Mouse (Mus musculus) heart, postnatal 36 days (tissue): ENCODE data around the gene Prpf8. TPM values are rescaled to one million over a fixed set of nuclear protein-coding genes. Genes with fewer than 3 reads are reported as not detected.
"Not testable (repeated sequence)": the region's sequence is repeated elsewhere in the genome, so short reads cannot be mapped to it uniquely, and the experiment has no call there.

ENCODE experiments used
- DNase-seq, 2 experiments: peaks; one replicate each; pipeline ENCODE4 v3.0.0; 2021 to 2022
- intact Hi-C: fragments of 180-260 bp; cut with DNase I; formaldehyde crosslinking; loops from one replicate; pipeline ENCODE4 v1.15.1; 2025
- total RNA-seq, 2 experiments: library from RNA; stranded (reverse); gene quantifications; 2 replicates each; pipeline ENCODE4 v1.2.3; 2021

The Prpf8 gene
- total RNA-seq: 10 to 100 TPM; 82.9 to 92.8 TPM

DNA sequence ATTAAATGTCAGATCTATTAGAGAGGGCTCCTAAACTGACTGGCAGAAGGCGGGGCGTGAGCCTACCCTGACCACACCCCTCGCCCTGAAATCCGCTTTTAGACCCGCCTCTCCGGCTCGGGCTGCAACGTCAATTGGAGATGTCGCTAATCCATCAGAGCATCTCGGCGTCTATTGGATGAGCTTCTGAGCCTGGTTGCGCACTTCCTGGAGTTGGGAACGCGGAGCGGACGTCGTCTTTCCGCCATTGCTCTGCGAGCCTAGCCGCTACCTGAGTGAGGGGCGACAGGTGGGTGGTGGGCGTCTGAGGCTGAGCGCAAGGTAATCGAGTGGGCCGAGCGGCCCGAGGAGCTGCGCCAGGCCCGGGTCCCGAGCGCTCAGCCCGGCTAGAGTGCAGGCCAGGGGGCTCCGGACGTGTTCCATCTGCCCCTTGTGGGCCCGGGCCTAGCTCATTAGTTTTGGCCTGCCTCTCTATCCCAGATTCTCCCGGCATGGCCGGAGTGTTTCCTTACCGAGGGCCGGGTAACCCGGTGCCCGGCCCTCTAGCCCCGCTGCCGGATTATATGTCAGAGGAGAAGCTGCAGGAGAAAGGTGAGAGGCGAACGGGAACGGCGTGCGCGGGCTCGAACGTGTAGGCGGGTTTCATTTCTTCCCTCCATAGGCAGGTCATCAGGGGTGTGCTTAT is at the start of gene Prpf8:
Gene Prpf8, plus strand, starts transcription at position 216 of the 685 bp plus-strand sequence.
- intact Hi-C loops: loop anchor here (2.0 kb wide), 1 partner anchor 24 kb away; no protein-coding TSS in a partner anchor
- peak; percentile 98 to 99 for DNase-seq

- intact Hi-C loops: no loop called here
Measured at GRCm38 (mm10) chr11:75438194-75438593, 48.4 kb upstream of the Prpf8 start.

GRCm38 (mm10) chr11:75438804-75439203 is 47.8 kb upstream of the Prpf8 start:
- intact Hi-C loops: no loop called here
- DNase-seq: no peak

More at GRCm38 (mm10) chr11:75438194-75438593, 48.4 kb upstream of the Prpf8 start:
- DNase-seq: no peak

DNA sequence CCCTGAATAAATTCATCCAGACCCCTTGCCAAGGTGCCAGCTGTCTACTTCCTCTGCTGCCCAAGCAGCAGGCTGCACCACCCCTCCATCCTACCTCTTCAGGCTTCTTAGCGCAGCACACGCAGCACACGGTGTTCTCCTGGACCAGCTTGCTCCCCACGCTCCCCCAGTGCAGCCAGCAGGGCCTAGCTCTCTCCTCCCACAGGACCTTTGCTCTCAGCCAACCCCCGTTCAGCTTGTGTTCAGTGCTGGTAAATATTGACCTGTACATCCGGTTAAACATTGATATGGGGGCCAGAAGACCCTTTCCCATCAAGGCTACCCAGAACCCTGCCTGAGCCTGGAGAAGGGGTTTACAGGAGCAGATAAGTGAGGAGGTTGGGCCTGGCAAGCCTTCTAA is 47.3 kb upstream of the Prpf8 start, which contains the start of gene Serpinf2:
Gene Serpinf2, minus strand, starts transcription at position 229 of the 400 bp plus-strand sequence.
- no peak for DNase-seq
- intact Hi-C loops: no loop called here

DNA sequence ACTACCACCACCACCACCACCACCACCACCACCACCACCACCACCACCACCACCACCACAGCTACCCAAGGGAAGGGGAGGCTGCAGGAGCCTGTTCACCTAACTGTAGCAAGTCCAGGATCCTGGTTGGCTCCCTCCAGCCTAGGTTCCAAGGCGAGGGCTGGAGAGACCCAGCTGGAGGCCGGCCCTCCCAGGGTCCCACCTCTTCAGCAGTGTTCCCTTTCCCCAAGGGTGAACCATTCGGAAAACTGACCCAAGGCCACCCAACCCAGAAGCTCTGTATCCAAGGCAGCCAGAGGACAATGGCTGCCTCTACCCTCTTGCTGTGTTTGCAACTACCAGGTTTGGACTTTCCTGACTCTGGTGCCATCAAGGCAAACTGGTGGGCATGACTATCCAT is 46.7 kb upstream of the Prpf8 start:
- intact Hi-C loops: no loop called here

GRCm38 (mm10) chr11:75441034-75441433 is 45.6 kb upstream of the Prpf8 start:
- no peak for DNase-seq
- intact Hi-C loops: no loop called here

More for the DNA sequence above, 46.7 kb upstream of the Prpf8 start:
- DNase-seq: no peak

GRCm38 (mm10) chr11:75441601-75442000 is 45.0 kb upstream of the Prpf8 start:
- DNase-seq: no peak
- intact Hi-C loops: no loop called here

GRCm38 (mm10) chr11:75443711-75444110 is 42.9 kb upstream of the Prpf8 start:
- intact Hi-C loops: no loop called here
- no peak for DNase-seq

- no peak for DNase-seq
- intact Hi-C loops: no loop called here
Measured at GRCm38 (mm10) chr11:75448575-75448974, 38.0 kb upstream of the Prpf8 start.

GRCm38 (mm10) chr11:75449695-75450094 is 36.9 kb upstream of the Prpf8 start:
- no peak for DNase-seq
- intact Hi-C loops: loop anchor here (5.0 kb wide), 2 partner anchors 123 to 272 kb away; partner anchors contain the start of gene Ovca2

DNA sequence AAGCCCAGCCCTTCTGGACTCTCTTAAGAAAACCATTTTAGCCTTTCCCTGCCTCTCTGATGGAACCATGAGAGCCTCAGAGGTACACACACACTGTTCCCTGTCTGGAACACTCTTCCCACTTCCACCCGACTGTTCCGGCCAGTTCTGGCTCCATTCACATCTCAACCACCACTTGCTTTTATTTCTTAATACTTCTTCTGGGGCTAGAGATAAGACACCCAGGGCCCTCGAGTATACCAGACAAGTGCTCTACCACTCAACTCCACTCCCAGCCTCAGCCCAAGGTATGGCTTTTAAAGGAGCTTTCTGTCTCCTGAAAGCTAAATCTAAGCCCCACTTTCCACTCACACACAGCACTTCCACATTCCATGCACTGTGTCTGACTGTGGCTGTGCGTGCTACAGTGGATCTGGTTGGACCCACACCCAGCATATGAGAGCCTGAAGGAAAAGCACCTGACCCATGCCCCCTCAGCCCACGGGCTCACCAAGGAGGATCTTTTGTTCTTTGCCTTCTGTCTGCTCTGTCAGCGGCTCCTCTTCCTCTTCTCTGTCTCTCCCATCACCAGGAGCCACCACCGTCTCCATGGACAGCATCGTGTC is 36.2 kb upstream of the Prpf8 start:
- DNase-seq: no peak
- intact Hi-C loops: loop anchor here (5.0 kb wide), 2 partner anchors 122 to 273 kb away; partner anchors contain the start of gene Ovca2

DNA sequence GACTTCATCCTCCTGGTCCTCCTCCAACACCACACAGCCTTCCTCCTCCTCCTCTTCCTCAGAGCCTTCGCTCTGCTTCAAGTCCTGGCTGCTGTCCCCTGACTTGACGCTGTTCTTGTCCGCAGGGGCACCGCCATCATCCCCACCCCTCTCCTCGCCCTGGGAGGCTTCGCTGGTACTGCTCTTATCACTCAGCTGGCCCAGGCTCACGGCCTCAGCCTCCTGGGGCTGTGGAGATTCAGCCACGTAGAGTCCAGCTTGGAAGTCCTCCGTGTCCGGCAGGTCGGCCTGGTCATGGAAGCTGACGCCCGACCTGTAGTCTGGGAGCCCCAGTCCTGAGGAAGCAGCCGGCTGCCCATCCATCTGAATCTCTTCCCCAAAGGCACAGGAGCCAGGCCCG is 35.7 kb upstream of the Prpf8 start:
- intact Hi-C loops: loop anchor here (5.0 kb wide), 2 partner anchors 121 to 274 kb away; partner anchors contain the start of gene Ovca2
- DNase-seq: no peak

GRCm38 (mm10) chr11:75452081-75452480 is 34.5 kb upstream of the Prpf8 start:
- no peak for DNase-seq
- intact Hi-C loops: loop anchor here (5.0 kb wide), 2 partner anchors 120 to 275 kb away; partner anchors contain the start of gene Ovca2

DNA sequence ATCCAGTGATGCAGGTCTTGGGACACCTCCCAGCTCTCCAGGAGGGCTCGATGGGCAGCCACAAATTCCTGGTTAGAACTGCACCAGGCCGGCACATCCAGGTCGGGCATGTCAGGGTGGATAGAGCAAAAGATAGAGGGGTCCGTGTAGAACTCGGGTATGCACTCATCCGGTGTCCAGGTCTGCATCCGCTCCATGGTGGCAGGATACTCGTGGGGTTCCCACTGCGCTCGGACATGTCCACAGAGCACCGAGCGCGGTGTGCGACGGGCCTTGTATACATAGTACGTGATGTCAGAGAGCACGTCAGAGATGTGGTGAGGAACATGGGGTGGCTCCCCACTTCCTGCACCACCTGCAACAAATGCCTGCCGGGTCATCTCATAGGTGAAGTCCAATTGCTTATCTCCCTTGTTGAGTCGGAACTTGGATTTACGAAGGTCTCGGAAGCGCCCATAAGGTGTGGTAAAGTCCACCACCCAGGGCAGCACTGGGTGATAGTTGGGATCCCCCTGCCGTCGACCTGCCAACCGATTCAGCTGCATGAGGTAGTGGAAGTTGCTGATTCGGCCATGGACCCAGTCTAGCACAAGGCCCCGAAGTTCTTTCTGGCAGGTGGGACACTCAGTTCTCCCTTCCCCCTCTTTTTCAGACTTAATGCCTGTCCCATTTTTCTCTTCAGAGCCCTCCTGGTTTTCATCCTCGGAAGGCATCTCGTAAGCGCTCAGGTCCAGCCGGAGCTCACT is 33.6 kb upstream of the Prpf8 start:
- DNase-seq: no peak
- intact Hi-C loops: loop anchor here (5.0 kb wide), 2 partner anchors 119 to 276 kb away; partner anchors contain the start of gene Ovca2

DNA sequence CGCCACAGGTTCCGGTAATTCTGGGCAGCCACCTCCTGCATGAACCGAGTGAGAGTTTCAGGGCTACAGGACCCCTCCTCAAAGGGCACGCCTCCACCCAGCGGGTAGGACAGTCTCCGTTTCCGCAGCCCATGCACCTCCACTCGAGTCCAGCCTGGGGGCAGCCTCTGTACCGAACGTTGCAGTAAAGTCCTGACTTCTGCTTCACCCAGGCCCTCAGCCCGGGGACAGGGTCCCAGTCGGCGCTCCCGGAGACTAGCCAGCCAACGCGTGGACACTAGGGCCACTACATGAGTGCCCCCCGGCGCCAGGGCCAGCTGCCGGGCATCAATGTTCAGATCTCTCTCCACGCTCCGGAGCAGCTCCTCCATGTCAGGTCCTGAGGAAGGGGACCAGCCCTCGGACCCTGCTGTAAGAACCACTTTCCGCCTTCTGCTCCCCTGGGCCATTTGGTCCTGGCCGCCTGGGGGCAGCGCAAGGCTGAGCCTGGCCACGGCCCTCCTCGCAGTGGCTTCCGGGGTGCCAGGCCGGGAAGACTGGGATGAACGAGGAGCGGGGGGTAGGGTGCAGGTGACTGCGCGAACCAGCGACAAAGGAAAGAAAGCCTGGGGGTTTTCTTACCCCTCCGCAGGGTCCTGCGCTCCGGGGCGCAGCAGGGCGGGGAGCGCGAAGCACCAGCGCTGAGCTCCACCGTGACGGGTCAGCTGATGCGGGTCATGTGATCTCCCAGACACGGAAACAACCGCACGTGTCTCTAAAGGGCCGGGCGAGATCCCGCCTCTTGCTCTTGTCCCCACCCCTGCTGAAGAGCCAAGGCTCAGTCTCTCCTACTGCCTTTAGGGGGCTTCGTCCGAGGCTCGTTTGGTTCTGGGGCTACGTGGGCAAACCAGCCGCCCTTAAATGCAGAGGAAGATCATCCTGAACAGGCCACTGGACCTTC is 32.4 kb upstream of the Prpf8 start, which contains the start of gene Wdr81:
Gene Wdr81, minus strand, starts transcription at position 727 of the 940 bp plus-strand sequence.
- DNase-seq: peak; percentile 84 to 91
- intact Hi-C loops: loop anchor here (5.0 kb wide), 2 partner anchors 118 to 277 kb away; partner anchors contain the start of gene Ovca2

GRCm38 (mm10) chr11:75455041-75455736 is 31.4 kb upstream of the Prpf8 start:
- peak; percentile 13 to 31 for DNase-seq
- intact Hi-C loops: loop anchor here (5.0 kb wide), 1 partner anchor 53 kb away; no protein-coding TSS in a partner anchor

DNA sequence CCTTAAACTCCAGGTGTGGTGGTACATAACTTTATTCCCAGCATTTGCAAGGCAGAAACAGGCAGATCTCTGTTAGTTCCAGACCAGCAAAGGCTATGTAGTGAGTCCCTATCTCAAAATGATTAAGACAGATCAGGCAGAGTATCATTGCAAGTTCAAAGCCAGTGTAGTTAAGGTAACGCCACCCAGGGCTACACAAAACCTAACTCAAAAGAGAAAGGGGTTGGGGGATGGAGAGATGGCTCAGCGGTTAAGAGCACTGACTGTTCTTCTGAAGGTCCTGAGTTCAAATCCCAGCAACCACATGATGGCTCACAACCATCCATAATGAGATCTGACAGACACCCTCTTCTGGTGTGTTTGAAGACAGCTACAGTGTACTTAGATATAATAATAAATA is 30.6 kb upstream of the Prpf8 start:
- intact Hi-C loops: loop anchor here (5.0 kb wide), 1 partner anchor 54 kb away; no protein-coding TSS in a partner anchor
- not testable (repeated sequence) for DNase-seq

DNA sequence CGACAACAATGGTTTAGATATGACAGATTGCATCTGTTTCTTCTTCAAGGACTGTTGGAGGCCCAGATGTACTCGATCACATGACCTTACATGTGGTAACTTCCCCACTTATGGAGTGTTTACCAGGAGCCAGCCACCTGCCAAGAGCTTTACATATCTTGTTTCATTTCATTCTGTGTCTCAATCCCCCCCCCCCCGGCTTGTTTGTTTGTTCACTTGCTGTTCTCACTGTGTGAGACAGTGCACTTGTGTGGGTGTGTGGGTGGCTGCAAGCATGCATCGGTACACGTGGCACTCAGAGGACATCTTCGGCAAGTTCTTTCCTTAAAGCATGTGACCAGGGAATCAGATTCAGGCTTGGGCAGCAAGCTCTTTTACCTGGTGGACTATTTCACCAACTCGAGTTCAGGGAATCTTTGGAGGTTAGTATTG is 30.2 kb upstream of the Prpf8 start:
- no peak for DNase-seq
- intact Hi-C loops: loop anchor here (5.0 kb wide), 1 partner anchor 54 kb away; no protein-coding TSS in a partner anchor

- intact Hi-C loops: loop anchor here (5.0 kb wide), 1 partner anchor 56 kb away; no protein-coding TSS in a partner anchor
- DNase-seq: peak; percentile 28 to 32
Measured at GRCm38 (mm10) chr11:75458169-75458568, 28.4 kb upstream of the Prpf8 start.
